Mouse (Mus musculus): ENCODE data around the gene Sos1.

- no peak for TF ChIP-seq GATA1 (IDR thresholded peaks at IDR 0.05; ENCODE audit: low read length)
- no peak for TF ChIP-seq TAL1 (IDR thresholded peaks at IDR 0.05; ENCODE audit: low read length)
Observed at GRCm38 (mm10) chr17:80521521-80522228, 41.4 kb upstream of the Sos1 start.

All from erythroblast, embryonic 14.5 days (primary cell).